Mouse (Mus musculus): ENCODE data around the gene Ttc39b. TPM values are rescaled to one million over a fixed set of nuclear protein-coding genes. Genes with fewer than 3 reads are reported as not detected.

Gene Ttc39b
- total RNA-seq (2021) = 10 to 100 TPM; 13.4 to 17.7 TPM
- long read RNA-seq, experiment 1, full-length matches to known transcripts = 8 of 10 reads
- long read RNA-seq, experiment 1, partial matches to known transcripts = 0 of 10 reads
- long read RNA-seq, experiment 1, other reads (novel, unspliced or antisense) = 2 of 10 reads
- long read RNA-seq, experiment 2, full-length matches to known transcripts = 9 of 14 reads
- long read RNA-seq, experiment 2, partial matches to known transcripts = 0 of 14 reads
- long read RNA-seq, experiment 2, other reads (novel, unspliced or antisense) = 5 of 14 reads

- intact Hi-C loops (cut with DNase I) = loop anchor here (2.0 kb wide), 2 partner anchors 15 to 61 kb away; no protein-coding TSS in a partner anchor
Observed at GRCm38 (mm10) chr4:83323910-83324684, at the start of gene Ttc39b. TSS of gene Ttc39b (minus strand) at chr4:83324255.

GRCm38 (mm10) chr4:83373381-83373780 lies 49.3 kb upstream of the Ttc39b start:
- intact Hi-C loops (cut with DNase I) = no loop called here
- DNase-seq = no peak

More at GRCm38 (mm10) chr4:83323910-83324684, at the start of gene Ttc39b:
- DNase-seq = peak; percentile 99

- intact Hi-C loops (cut with DNase I) = loop anchor here (10.0 kb wide), 1 partner anchor 653 kb away; the partner anchor contains the start of gene Nfib
- DNase-seq = no peak
Observed at GRCm38 (mm10) chr4:83357738-83358137, 33.7 kb upstream of the Ttc39b start.

DNA sequence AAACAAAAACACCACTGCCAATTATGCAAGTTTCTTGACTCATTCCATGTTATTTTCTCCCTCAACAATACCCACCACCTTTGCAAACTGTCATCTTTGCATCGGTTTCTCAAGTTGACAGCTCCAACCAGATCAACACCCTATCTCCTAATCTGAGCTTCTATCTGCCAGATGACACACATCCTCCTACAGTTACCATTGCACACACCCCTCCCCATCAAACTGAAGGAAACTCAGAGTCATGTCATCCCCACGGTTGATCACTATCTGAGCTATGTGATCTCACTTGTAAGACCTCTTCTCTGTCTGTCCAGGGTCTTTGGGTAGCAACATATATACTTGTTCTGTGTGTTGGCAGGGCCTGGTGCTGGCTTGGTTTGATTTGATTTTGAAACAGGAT lies 30.7 kb upstream of the Ttc39b start:
- DNase-seq = no peak
- intact Hi-C loops (cut with DNase I) = loop anchor here (10.0 kb wide), 1 partner anchor 650 kb away; the partner anchor contains the start of gene Nfib

- intact Hi-C loops (cut with DNase I) = loop anchor here (10.0 kb wide), 1 partner anchor 649 kb away; the partner anchor contains the start of gene Nfib
- DNase-seq = peak in 1 of 2 experiments; percentile 9
Observed at GRCm38 (mm10) chr4:83353949-83354348, 29.9 kb upstream of the Ttc39b start.

GRCm38 (mm10) chr4:83353276-83353675 lies 29.2 kb upstream of the Ttc39b start:
- no peak for DNase-seq
- intact Hi-C loops (cut with DNase I) = loop anchor here (10.0 kb wide), 1 partner anchor 648 kb away; the partner anchor contains the start of gene Nfib

GRCm38 (mm10) chr4:83350719-83351118 lies 26.7 kb upstream of the Ttc39b start:
- peak; percentile 86 to 89 for DNase-seq
- intact Hi-C loops (cut with DNase I) = loop anchor here (10.0 kb wide), 1 partner anchor 646 kb away; the partner anchor contains the start of gene Nfib

DNA sequence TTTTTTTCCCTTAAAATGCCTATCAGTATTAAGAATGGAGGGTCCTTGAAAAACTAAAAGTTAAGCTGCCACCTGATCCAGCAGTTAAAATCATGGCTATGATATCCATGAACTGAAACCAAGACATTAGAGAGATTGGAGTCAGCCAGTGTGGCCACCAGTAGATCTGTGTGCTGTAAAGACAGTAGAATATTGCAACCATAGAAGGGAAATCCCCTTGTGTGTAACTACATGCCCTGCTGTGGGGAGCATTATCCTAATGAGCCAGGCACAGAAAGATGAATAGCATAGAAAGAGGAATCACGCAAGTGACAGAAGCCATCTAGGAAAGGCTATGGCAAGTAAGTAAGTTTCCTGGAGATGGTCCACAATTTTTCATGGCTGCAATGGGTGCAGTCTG lies 24.9 kb upstream of the Ttc39b start:
- no peak for DNase-seq
- intact Hi-C loops (cut with DNase I) = no loop called here

DNA sequence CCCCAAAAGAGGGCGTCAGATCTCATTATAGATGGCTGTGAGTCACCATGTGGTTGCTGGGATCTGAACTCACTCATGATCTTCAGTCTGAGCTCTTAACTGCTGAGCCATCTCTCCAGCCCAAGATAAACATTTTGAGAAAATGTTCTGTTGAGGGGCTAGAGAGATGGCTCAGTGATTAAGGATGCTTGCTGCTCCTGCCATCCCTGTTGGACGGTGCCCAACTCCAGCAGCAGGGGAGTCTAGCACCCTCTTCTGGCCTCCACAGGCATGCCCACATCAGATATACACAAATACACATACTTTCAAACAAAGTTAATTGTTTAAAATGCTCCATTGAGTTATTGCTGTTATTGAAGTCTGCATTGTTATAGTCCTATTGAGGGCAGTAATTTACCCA lies 19.8 kb upstream of the Ttc39b start:
- DNase-seq = peak in 1 of 2 experiments; percentile 25
- intact Hi-C loops (cut with DNase I) = loop anchor here (2.0 kb wide), 1 partner anchor 17 kb away; no protein-coding TSS in a partner anchor

GRCm38 (mm10) chr4:83343146-83343823 lies 19.2 kb upstream of the Ttc39b start:
- intact Hi-C loops (cut with DNase I) = no loop called here
- DNase-seq = no peak

DNA sequence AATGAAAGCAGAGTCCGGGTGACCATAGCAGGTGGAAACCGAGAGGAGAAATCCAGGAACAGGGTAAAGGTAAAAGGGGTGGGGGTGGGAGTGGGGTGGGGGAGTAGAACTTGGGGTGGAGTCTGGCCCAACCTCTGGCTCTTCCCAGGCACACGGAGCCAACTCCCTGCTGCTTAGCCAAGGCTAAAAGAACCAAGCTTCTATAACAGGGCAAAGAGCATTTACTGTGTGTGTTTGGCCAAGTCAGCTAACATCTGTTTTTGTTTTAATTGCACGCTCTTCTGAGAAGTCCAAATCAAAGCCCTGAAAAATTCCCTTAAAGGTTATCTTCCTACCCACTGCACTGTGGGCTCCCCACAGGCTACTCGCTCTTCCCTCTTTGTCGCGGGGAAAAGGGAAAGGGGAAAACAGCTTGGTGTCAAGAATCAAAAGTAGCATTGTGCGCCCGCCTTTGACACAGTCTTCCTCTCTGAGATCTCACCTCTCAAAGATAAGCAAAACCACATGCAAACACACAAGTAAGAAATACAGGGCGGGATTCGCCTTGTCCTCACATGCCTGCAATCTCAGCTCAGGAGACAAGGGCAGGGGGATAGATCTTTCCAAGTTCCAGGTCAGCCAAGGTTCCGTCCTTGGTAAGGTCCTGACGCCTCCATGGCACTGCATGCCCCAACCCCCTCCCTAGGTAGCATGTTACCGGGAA lies 18.4 kb upstream of the Ttc39b start:
- DNase-seq = no peak
- intact Hi-C loops (cut with DNase I) = no loop called here

- intact Hi-C loops (cut with DNase I) = no loop called here
- DNase-seq = no peak
Observed at GRCm38 (mm10) chr4:83339393-83339792, 15.3 kb upstream of the Ttc39b start.

GRCm38 (mm10) chr4:83337717-83338116 lies 13.7 kb upstream of the Ttc39b start:
- intact Hi-C loops (cut with DNase I) = no loop called here
- DNase-seq = no peak

DNA sequence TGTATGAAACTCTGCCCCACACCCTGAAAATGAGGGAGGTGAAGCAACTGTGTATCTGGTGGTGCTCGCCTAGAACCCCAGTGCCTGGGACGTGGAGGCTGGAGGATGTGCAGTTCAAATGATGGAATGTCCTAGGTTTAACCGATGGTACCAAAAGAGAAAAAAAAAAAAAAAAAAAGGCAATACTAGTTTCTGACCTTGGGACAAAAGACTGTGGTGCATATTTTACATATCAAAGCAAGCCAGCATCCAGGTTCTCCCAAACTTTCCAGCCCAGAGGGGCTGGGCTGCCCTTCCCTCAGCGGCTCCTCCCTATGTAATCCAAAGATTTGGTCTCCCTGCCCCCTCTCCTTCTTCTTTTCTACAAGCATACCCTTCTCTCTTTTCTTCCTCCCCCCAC lies 6.3 kb upstream of the Ttc39b start:
- DNase-seq = no peak
- intact Hi-C loops (cut with DNase I) = no loop called here

DNA sequence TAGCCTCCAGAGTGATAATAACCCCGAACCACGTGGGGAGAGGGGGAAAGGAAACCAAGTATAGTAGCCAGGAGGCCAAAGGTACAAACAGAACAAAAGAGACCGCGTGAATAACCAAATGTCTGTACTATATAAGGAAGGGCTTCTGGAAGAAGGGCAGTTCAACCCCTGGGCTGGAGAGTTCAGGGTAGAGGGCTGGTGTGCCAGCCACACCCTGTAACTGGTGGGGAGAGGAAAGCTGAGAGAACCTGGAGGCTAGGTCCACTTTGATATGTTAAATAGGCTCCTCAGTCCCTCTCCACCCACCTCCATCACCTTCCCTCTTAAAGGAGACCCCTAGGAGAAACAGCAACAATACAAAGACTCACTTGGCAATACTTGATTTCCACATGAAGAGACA lies 5.6 kb upstream of the Ttc39b start:
- intact Hi-C loops (cut with DNase I) = no loop called here
- DNase-seq = no peak

DNA sequence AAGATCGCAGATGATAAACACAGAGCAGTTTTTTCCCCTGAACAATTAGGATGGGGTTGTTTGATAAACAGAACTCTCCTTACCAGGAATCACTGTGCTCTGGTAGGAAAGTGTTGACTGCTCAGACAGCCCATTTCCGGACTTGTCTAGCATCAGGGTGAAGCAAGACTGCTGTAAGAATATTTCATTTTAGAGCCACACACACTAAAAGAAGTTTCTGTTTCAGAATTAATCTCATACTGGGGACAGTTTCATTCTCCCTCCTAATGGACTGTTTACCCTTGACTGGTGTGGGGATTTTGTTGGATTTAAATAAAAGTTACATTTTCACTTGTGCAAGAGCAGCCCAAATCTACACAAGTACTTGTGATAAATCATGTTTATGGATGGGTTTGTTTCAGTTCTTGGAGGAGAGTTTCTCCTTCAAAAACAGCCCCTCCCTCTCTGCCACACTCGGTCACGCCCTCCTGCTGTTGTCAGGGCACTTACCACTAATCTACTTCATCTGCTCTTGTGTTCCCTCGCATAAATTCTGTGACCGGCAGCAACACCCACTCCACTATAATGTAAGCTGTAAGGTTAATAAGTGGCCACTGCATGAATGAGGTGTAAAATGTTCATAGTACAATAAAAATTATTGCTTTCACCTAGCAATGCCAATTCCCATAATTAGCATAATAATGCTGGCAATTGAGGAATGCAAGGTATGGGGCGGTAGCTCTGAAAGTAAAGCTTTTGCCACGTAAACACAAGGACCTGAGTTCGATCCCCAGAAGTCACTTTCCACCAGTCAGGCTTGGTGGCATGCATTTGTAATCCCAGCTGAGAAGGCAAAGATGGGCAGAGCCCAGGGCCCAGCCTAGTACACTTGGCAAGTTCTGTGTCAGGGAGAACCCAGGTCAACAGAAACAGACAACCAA lies 4.2 kb upstream of the Ttc39b start:
- intact Hi-C loops (cut with DNase I) = no loop called here
- DNase-seq = no peak

GRCm38 (mm10) chr4:83327526-83327925 lies 3.5 kb upstream of the Ttc39b start:
- intact Hi-C loops (cut with DNase I) = loop anchor here (2.0 kb wide), 1 partner anchor 17 kb away; no protein-coding TSS in a partner anchor
- no peak for DNase-seq

DNA sequence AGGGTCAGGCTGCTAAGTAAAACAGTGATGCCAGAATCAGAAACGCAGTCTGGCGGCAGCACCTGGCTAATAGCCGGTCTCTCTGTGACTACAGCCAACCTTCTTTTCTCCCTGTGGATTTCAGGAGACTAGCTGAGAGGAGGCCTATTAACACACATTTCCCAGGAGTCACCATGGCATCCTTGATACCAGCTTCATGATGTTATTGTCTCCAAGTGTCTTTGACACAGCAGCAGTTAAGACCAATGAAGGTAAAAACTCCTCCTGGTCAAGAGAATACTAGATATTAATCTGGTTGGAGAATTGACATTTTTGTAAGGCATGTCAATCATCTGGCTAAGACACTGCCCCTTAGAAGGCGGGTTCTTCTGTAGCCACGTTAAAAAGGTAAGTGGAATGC lies 1.3 kb upstream of the Ttc39b start:
- intact Hi-C loops (cut with DNase I) = loop anchor here (2.0 kb wide), 1 partner anchor 63 kb away; no protein-coding TSS in a partner anchor
- DNase-seq = no peak
